Mouse (Mus musculus) T-cell, adult 2 months (primary cell): ENCODE data around the gene Btd.
"Not testable (repeated sequence)": the region's sequence is repeated elsewhere in the genome, so short reads cannot be mapped to it uniquely, and the experiment has no call there.

Source experiments
- DNase-seq: peaks from one replicate; pipeline ENCODE4 v3.0.0; 2022; ENCODE audit warnings: low spot score

Gene Btd

GRCm38 (mm10) chr14:31640890-31641505 lies at the start of gene Btd, which contains the start of gene Hacl1:
Btd (plus strand) TSS chr14:31641028.
Hacl1 (minus strand) TSS chr14:31641286.
- DNase-seq, result peak; percentile 93

- DNase-seq, result no peak
Measured at GRCm38 (mm10) chr14:31591243-31591642, 49.6 kb upstream of the Btd start, which contains the start of gene Colq. Colq (minus strand) TSS chr14:31591343.

GRCm38 (mm10) chr14:31593036-31593435 lies 47.8 kb upstream of the Btd start:
- DNase-seq, result no peak

GRCm38 (mm10) chr14:31594693-31595092 lies 46.1 kb upstream of the Btd start:
- DNase-seq, result no peak

- DNase-seq, result no peak
Measured at GRCm38 (mm10) chr14:31596408-31596807, 44.4 kb upstream of the Btd start.

GRCm38 (mm10) chr14:31597446-31597845 lies 43.4 kb upstream of the Btd start:
- DNase-seq, result no peak

GRCm38 (mm10) chr14:31601908-31602615 lies 38.8 kb upstream of the Btd start:
- DNase-seq, result no peak

GRCm38 (mm10) chr14:31602616-31602979 lies 38.2 kb upstream of the Btd start:
- not testable (repeated sequence) for DNase-seq

- no peak for DNase-seq
Measured at GRCm38 (mm10) chr14:31604916-31605315, 35.9 kb upstream of the Btd start.

- DNase-seq, result no peak
Measured at GRCm38 (mm10) chr14:31605514-31605913, 35.3 kb upstream of the Btd start.

GRCm38 (mm10) chr14:31611986-31612385 lies 28.8 kb upstream of the Btd start:
- DNase-seq, result no peak

GRCm38 (mm10) chr14:31613671-31614070 lies 27.2 kb upstream of the Btd start:
- DNase-seq, result no peak

- no peak for DNase-seq
Measured at GRCm38 (mm10) chr14:31617204-31617603, 23.6 kb upstream of the Btd start.

- no peak for DNase-seq
Measured at GRCm38 (mm10) chr14:31617997-31618396, 22.8 kb upstream of the Btd start.

GRCm38 (mm10) chr14:31620591-31621223 lies 20.1 kb upstream of the Btd start:
- no peak for DNase-seq

GRCm38 (mm10) chr14:31622748-31623147 lies 18.1 kb upstream of the Btd start:
- DNase-seq, result no peak

GRCm38 (mm10) chr14:31630677-31631076 lies 10.2 kb upstream of the Btd start:
- no peak for DNase-seq

- DNase-seq, result no peak
Measured at GRCm38 (mm10) chr14:31640346-31640889, 410 bp upstream of the Btd start, which contains the start of gene Gm49387. Gm49387 (minus strand) TSS chr14:31640878.

- no peak for DNase-seq
Measured at GRCm38 (mm10) chr14:31641506-31642155, 803 bp downstream of the Btd start.

- DNase-seq, result no peak
Measured at GRCm38 (mm10) chr14:31644183-31644830, 3.5 kb downstream of the Btd start.

- no peak for DNase-seq
Measured at GRCm38 (mm10) chr14:31644931-31645547, 4.2 kb downstream of the Btd start.
